Mouse (Mus musculus) forebrain, embryonic 16.5 days (tissue): ENCODE measurements around the gene Cacng3. TPM values are rescaled to one million over a fixed set of nuclear protein-coding genes. Genes with fewer than 3 reads are reported as not detected.
A peak's percentile ranks its signal among the peaks of the same experiment; 100 is the strongest.

Experiments used
- ATAC-seq: fragments of 200-750 bp; cut with Nextera tagmentation; 2 replicates; pipeline ENCODE4 v1.8.0; 2017; ENCODE audit warnings: mild to moderate bottlenecking, moderate library complexity
- H3K27ac ChIP-seq: fragments of 300-500 bp; sonication (generic); 2 replicates; pipeline ENCODE4 v1.5.1; 2014; ENCODE audit warnings: low read length, control low read depth
- H3K27me3 ChIP-seq: fragments of 300-500 bp; sonication (generic); replicated peaks from 2 replicates; pipeline ENCODE4 v1.6.1; 2014; ENCODE audit warnings: low read length; ENCODE audit not compliant: control insufficient read depth, insufficient read depth
- H3K36me3 ChIP-seq: fragments of 300-500 bp; sonication (generic); 2 replicates; pipeline ENCODE4 v1.6.1; 2014; ENCODE audit not compliant: control insufficient read depth, insufficient read depth
- H3K4me1 ChIP-seq: fragments of 300-500 bp; sonication (generic); replicated peaks from 2 replicates; pipeline ENCODE4 v1.6.1; 2014; ENCODE audit warnings: low read length; ENCODE audit not compliant: control insufficient read depth, insufficient read depth
- H3K4me2 ChIP-seq: fragments of 300-500 bp; sonication (generic); 2 replicates; pipeline ENCODE4 v1.6.1; 2014; ENCODE audit warnings: mild to moderate bottlenecking, low read length, control low read depth
- H3K4me3 ChIP-seq: fragments of 300-500 bp; sonication (generic); replicated peaks from 2 replicates; pipeline ENCODE4 v1.5.1; 2014; ENCODE audit warnings: mild to moderate bottlenecking, low read length, control low read depth
- H3K9ac ChIP-seq: fragments of 300-500 bp; sonication (generic); replicated peaks from 2 replicates; pipeline ENCODE4 v1.6.1; 2014; ENCODE audit warnings: low read depth, low read length, control low read depth
- H3K9me3 ChIP-seq: fragments of 300-500 bp; sonication (generic); 2 replicates; pipeline ENCODE4 v1.6.1; 2016; ENCODE audit warnings: low read length; ENCODE audit not compliant: control insufficient read depth
- WGBS: fragments of 180-500 bp; shearing (Covaris S2); extraction: QIAGEN DNeasy Blood & Tissue Kit; methylation state at CpG from one replicate; pipeline ENCODE4 v1.1.7; 2014; 5-methylcytosine and 5-hydroxymethylcytosine counted together
- polyA plus RNA-seq: library from polyadenylated mRNA; unstranded; fragments of >200 nt; fragmentation: Nextera tagmentation; extraction: Ambion mirVana; gene quantifications from 2 replicates; pipeline ENCODE4 v1.2.1, GENCODE M21; 2015

Gene Cacng3
- 12.8 TPM in 2 replicates for polyA plus RNA-seq

GRCm38 (mm10) chr7:122670442-122670872 is at the start of gene Cacng3:
Cacng3 (plus strand) TSS chr7:122670492.
- H3K9me3 ChIP-seq: no peaks in the 10 kb centered on the region
- H3K9ac ChIP-seq: peak within 1 kb of the TSS; percentile 53
- H3K4me3 ChIP-seq: peak within 1 kb of the TSS; percentile 42
- 6% methylated on average over 13 of the region's 13 CpGs for WGBS
- peak within 1 kb of the TSS; percentile 84 for H3K4me2 ChIP-seq
- H3K4me1 ChIP-seq: peaks cover 8% of the 10 kb centered on the region
- peaks cover 11% of the 10 kb centered on the region; the same call in 1 of the 2 replicates for H3K27me3 ChIP-seq
- no peaks in the 10 kb centered on the region for H3K36me3 ChIP-seq
- H3K27ac ChIP-seq: 0 out of 2 replicates have a peak within 1 kb of the TSS, but pooled peaks have one; percentile 28
- peak; percentile 72 for ATAC-seq

- Histone ChIP-seq H3K27me3 (no peaks in the 10 kb centered on the region), H3K9me3 (no peaks in the 10 kb centered on the region), H3K4me3 (no peak overlapping the region), H3K36me3 (no peaks in the 10 kb centered on the region), H3K4me2 (no peak overlapping the region), H3K4me1 (peaks cover 9% of the 10 kb centered on the region; the same call in 1 of the 2 replicates), H3K27ac (no peak overlapping the region), H3K9ac (no peak overlapping the region)
- ATAC-seq: peak; percentile 28; the same call in 1 of the 2 replicates
- WGBS: 20% methylated on average over 9 of the region's 9 CpGs
These were observed 48.0 kb upstream of the Cacng3 start for GRCm38 (mm10) chr7:122622125-122622774.

GRCm38 (mm10) chr7:122623753-122624152 is 46.5 kb upstream of the Cacng3 start:
- Histone ChIP-seq H3K4me3 (no peak overlapping the region), H3K4me1 (peaks cover 9% of the 10 kb centered on the region; the same call in 1 of the 2 replicates), H3K9me3 (no peaks in the 10 kb centered on the region), H3K27ac (no peak overlapping the region), H3K9ac (no peak overlapping the region), H3K27me3 (no peaks in the 10 kb centered on the region), H3K4me2 (no peak overlapping the region), H3K36me3 (no peaks in the 10 kb centered on the region)
- ATAC-seq: no peak
- 69% methylated on average over 1 of the region's 1 CpGs for WGBS

DNA sequence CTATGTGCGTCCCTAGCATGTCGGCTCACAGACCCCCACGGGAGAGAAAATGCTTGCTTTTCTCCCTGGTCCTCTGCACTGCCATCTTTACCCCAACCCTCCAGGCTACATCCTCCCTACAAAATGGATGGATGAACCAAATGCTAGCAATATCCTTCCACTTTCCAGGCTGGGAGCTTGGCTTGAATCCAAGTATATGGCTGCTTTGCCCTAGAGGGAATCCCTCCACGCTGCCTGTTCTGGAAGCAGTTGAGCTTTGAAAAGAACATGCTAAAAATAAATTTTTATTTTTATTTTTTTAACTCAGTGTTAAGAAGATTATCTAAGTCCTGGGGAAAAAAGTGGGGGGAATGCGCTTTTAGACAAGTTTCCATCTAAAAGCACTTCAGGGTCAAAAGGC is 42.2 kb upstream of the Cacng3 start:
- Histone ChIP-seq H3K4me3 (no peak overlapping the region), H3K9ac (no peak overlapping the region), H3K36me3 (no peaks in the 10 kb centered on the region), H3K4me2 (no peak overlapping the region), H3K27ac (no peak overlapping the region), H3K27me3 (no peaks in the 10 kb centered on the region), H3K9me3 (no peaks in the 10 kb centered on the region), H3K4me1 (no peaks in the 10 kb centered on the region; the same call in 1 of the 2 replicates)
- 88% methylated on average over 5 of the region's 5 CpGs for whole genome bisulfite sequencing
- no peak for ATAC-seq

- H3K27ac ChIP-seq: no peak overlapping the region
- no peak overlapping the region for H3K4me3 ChIP-seq
- ATAC-seq: no peak
- no peaks in the 10 kb centered on the region for H3K27me3 ChIP-seq
- no peaks in the 10 kb centered on the region for H3K9me3 ChIP-seq
- no peaks in the 10 kb centered on the region for H3K36me3 ChIP-seq
- H3K4me2 ChIP-seq: no peak overlapping the region
- no peaks in the 10 kb centered on the region; the same call in 1 of the 2 replicates for H3K4me1 ChIP-seq
- 94% methylated on average over 2 of the region's 2 CpGs for WGBS
- H3K9ac ChIP-seq: no peak overlapping the region
These were observed 39.9 kb upstream of the Cacng3 start for GRCm38 (mm10) chr7:122630386-122630785.

- WGBS: 74% methylated on average over 3 of the region's 3 CpGs
- H3K36me3 ChIP-seq: no peaks in the 10 kb centered on the region
- no peak for ATAC-seq
- H3K27ac ChIP-seq: no peak overlapping the region
- no peaks in the 10 kb centered on the region; the same call in 1 of the 2 replicates for H3K4me1 ChIP-seq
- H3K27me3 ChIP-seq: no peaks in the 10 kb centered on the region
- no peaks in the 10 kb centered on the region for H3K9me3 ChIP-seq
- H3K9ac ChIP-seq: no peak overlapping the region
- no peak overlapping the region for H3K4me3 ChIP-seq
- H3K4me2 ChIP-seq: no peak overlapping the region
These were observed 39.1 kb upstream of the Cacng3 start for GRCm38 (mm10) chr7:122631151-122631550.

GRCm38 (mm10) chr7:122632946-122633345 is 37.3 kb upstream of the Cacng3 start:
- no peak overlapping the region for H3K9ac ChIP-seq
- WGBS: 77% methylated on average over 5 of the region's 5 CpGs
- no peaks in the 10 kb centered on the region for H3K27me3 ChIP-seq
- H3K4me1 ChIP-seq: no peaks in the 10 kb centered on the region; the same call in 1 of the 2 replicates
- no peak overlapping the region for H3K27ac ChIP-seq
- no peak overlapping the region for H3K4me3 ChIP-seq
- no peaks in the 10 kb centered on the region for H3K9me3 ChIP-seq
- H3K36me3 ChIP-seq: no peaks in the 10 kb centered on the region
- H3K4me2 ChIP-seq: no peak overlapping the region
- ATAC-seq: no peak

DNA sequence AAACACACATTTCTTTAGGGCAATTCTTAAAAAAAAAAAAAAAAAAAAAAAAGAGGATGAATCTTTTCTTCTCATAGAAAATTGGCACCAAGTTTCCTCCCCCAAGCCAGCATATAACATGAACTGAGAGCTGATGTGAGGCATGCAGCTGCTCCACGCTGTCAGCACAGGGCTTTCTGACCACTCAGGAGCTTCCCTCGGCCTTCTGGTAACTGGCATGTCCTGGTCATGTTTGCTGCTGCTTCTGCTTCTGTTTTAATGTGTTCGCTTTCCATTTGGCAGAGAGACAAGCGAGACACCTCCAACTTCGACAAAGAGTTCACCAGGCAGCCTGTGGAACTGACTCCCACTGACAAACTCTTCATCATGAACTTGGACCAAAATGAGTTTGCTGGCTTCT is 36.8 kb upstream of the Cacng3 start:
- no peak overlapping the region for H3K9ac ChIP-seq
- no peak overlapping the region for H3K4me2 ChIP-seq
- 89% methylated on average over 5 of the region's 5 CpGs for WGBS
- no peaks in the 10 kb centered on the region for H3K36me3 ChIP-seq
- no peak overlapping the region for H3K4me3 ChIP-seq
- no peak for ATAC-seq
- H3K9me3 ChIP-seq: no peaks in the 10 kb centered on the region
- no peak overlapping the region for H3K27ac ChIP-seq
- no peaks in the 10 kb centered on the region for H3K4me1 ChIP-seq
- H3K27me3 ChIP-seq: no peaks in the 10 kb centered on the region

- ATAC-seq: no peak
- H3K9ac ChIP-seq: no peak overlapping the region
- no peak overlapping the region for H3K4me2 ChIP-seq
- no peaks in the 10 kb centered on the region for H3K9me3 ChIP-seq
- H3K27me3 ChIP-seq: no peaks in the 10 kb centered on the region
- no peak overlapping the region for H3K27ac ChIP-seq
- H3K4me3 ChIP-seq: no peak overlapping the region
- H3K4me1 ChIP-seq: no peaks in the 10 kb centered on the region
- H3K36me3 ChIP-seq: no peaks in the 10 kb centered on the region
- WGBS: 77% methylated on average over 8 of the region's 8 CpGs
These were observed 26.6 kb upstream of the Cacng3 start for GRCm38 (mm10) chr7:122643676-122644075.
